Mouse (Mus musculus) ES-Bruce4 (cell line): ENCODE measurements around the gene Synpo2l. TPM values are rescaled to one million over a fixed set of nuclear protein-coding genes. Genes with fewer than 3 reads are reported as not detected.

Experiments
- H3K27ac ChIP-seq: 2 replicates; pipeline ENCODE4 v1.5.1; 2012; ENCODE audit warnings: low read length, inconsistent platforms; ENCODE audit not compliant: insufficient read depth
- H3K27me3 ChIP-seq: 2 replicates; pipeline ENCODE4 v1.6.1; 2012; ENCODE audit warnings: mild to moderate bottlenecking, low read length, inconsistent platforms; ENCODE audit not compliant: control insufficient read depth, poor library complexity, insufficient read depth, severe bottlenecking
- H3K36me3 ChIP-seq: 2 replicates; pipeline ENCODE4 v1.6.1; 2012; ENCODE audit warnings: inconsistent platforms, mild to moderate bottlenecking, low read length, moderate library complexity; ENCODE audit not compliant: control insufficient read depth, poor library complexity, insufficient read depth, severe bottlenecking
- H3K4me1 ChIP-seq: one replicate; pipeline ENCODE4 v1.8.1; 2011; ENCODE audit warnings: low read length; ENCODE audit not compliant: control insufficient read depth, insufficient read depth
- H3K4me3 ChIP-seq: 2 replicates; pipeline ENCODE4 v1.5.1; 2011; ENCODE audit warnings: low read depth, mild to moderate bottlenecking, low read length
- H3K9ac ChIP-seq: 2 replicates; pipeline ENCODE4 v1.6.1; 2012; ENCODE audit warnings: low read depth, mild to moderate bottlenecking, inconsistent platforms; ENCODE audit not compliant: poor library complexity, severe bottlenecking
- H3K9me3 ChIP-seq: replicated peaks from 2 replicates; pipeline ENCODE4 v1.6.1; 2012; ENCODE audit warnings: mild to moderate bottlenecking, low read length, inconsistent platforms; ENCODE audit not compliant: control insufficient read depth, poor library complexity, insufficient read depth, severe bottlenecking
- CTCF ChIP-seq: IDR thresholded peaks from one replicate; pipeline ENCODE4 v1.8.1; 2011; ENCODE audit warnings: low read depth, low read length
- EP300 ChIP-seq: IDR thresholded peaks from 2 replicates; pipeline ENCODE4 v1.6.1; 2011; ENCODE audit warnings: low read depth, low read length; ENCODE audit not compliant: insufficient read depth
- POLR2A ChIP-seq: IDR thresholded peaks from one replicate; pipeline ENCODE4 v1.8.1; 2011; ENCODE audit warnings: low read length; ENCODE audit not compliant: insufficient read depth
- polyA plus RNA-seq: library from polyadenylated mRNA; stranded (reverse); fragments of >200 nt; gene quantifications from 2 replicates; pipeline ENCODE4 v1.2.4, GENCODE M21; 2011; ENCODE audit warnings: low read depth; ENCODE audit not compliant: missing spikeins, insufficient read depth, insufficient read length

Gene Synpo2l
- polyA plus RNA-seq, 1 experiment = 6.1 TPM

DNA sequence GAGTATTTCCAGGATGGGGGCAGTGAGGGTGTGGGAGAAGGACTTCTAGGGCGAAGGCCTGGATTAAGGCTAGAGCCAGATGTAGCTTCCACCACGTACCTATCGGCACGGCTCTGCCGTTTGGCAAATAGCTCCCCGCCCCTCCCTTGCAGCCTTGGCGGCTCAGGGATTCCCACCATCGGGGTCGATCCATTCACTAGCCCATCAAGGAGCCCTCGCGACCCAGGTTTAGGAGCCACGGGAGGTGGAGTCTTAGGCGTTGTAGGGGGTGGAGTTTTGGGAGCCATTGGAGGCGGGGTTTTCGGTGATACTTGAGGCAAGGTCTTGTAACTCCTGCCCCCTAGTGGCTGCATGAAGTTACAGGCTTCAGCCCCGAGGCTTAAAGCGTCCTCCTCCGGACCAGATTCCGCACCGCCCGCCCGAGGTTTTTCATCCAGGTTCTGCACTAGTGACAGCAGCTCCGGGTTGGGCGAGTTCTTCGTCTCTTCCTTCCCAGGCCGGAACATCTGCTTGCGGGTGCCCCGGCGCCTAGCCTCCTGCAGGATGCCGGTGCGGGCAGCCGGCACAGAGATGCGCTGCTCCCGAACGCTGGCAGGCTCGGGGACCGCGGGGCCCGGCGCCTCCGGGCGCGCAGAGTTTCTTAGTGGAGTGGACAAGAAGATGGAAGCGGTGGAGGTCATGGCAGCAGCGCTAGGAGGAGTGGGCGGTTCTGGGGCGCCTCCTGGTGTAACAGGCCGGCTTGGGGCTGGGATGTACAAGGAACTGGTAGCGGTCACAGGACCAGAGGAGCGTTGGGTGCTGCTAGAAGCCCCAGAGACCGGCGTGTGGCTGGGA, 7.1 kb downstream of the Synpo2l start:
- Histone ChIP-seq H3K27ac (peak overlapping the region; percentile 4; the same call in 1 of the 2 replicates), H3K9ac (peak overlapping the region; percentile 70)
- TF ChIP-seq POLR2A (peak; percentile 77), EP300 (peak; percentile 49; the same call in 1 of the 2 replicates), CTCF (peak; percentile 84)

DNA sequence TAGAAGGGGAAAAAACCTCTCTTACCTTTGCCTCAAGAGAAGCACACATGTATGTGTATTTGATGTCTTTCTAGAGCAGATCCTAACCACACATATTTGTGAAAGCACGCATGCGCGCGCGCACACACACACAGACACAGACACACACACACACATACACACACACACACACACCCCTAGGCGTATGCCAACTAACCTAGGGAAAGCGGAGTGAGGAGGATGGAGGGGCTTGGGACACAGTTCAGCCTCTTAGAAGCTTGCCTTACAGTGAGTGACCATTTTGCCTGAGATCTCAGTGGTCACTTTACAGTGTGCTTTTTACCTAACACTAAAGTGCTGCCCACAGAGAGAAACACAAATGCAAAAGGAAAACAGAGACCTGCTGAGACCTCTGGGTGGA, 8.5 kb downstream of the Synpo2l start:
- no peak for TF ChIP-seq EP300
- Histone ChIP-seq H3K9ac (peak overlapping the region; percentile 70), H3K36me3 (no peaks in the 10 kb centered on the region), H3K27ac (no peak overlapping the region), H3K27me3 (no peaks in the 10 kb centered on the region), H3K4me1 (peaks cover 1% of the 10 kb centered on the region), H3K4me3 (no peak overlapping the region), H3K9me3 (no peaks in the 10 kb centered on the region)

More for the DNA sequence above, 7.1 kb downstream of the Synpo2l start:
- H3K4me3 ChIP-seq = peak overlapping the region; percentile 85
- H3K27me3 ChIP-seq = no peaks in the 10 kb centered on the region
- H3K9me3 ChIP-seq = no peaks in the 10 kb centered on the region
- peaks cover 1% of the 10 kb centered on the region for H3K4me1 ChIP-seq
- no peaks in the 10 kb centered on the region for H3K36me3 ChIP-seq

- Histone ChIP-seq H3K9me3 (no peaks in the 10 kb centered on the region), H3K36me3 (no peaks in the 10 kb centered on the region), H3K4me1 (peaks cover 1% of the 10 kb centered on the region), H3K9ac (no peak overlapping the region), H3K4me3 (no peak overlapping the region), H3K27me3 (no peaks in the 10 kb centered on the region), H3K27ac (no peak overlapping the region)
- TF ChIP-seq POLR2A = no peak
These were observed 9.3 kb downstream of the Synpo2l start for GRCm38 (mm10) chr14:20658902-20659301.

GRCm38 (mm10) chr14:20658326-20658725, 9.8 kb downstream of the Synpo2l start:
- TF ChIP-seq CTCF (no peak), EP300 (no peak), POLR2A (no peak)
- Histone ChIP-seq H3K4me1 (no peaks in the 10 kb centered on the region), H3K36me3 (no peaks in the 10 kb centered on the region), H3K27ac (no peak overlapping the region), H3K9ac (no peak overlapping the region), H3K4me3 (no peak overlapping the region), H3K27me3 (no peaks in the 10 kb centered on the region), H3K9me3 (no peaks in the 10 kb centered on the region)

GRCm38 (mm10) chr14:20656361-20656760, 11.8 kb downstream of the Synpo2l start, which contains the start of gene Myoz1:
Gene Myoz1 (minus strand): TSS chr14:20656540.
- no peaks in the 10 kb centered on the region for H3K9me3 ChIP-seq
- no peaks in the 10 kb centered on the region for H3K4me1 ChIP-seq
- TF ChIP-seq POLR2A (no peak), CTCF (no peak)
- no peak within 1 kb of the TSS for H3K27ac ChIP-seq
- H3K27me3 ChIP-seq = no peaks in the 10 kb centered on the region
- no peak within 1 kb of the TSS for H3K4me3 ChIP-seq
- H3K9ac ChIP-seq = no peak within 1 kb of the TSS
- no peaks in the 10 kb centered on the region for H3K36me3 ChIP-seq

DNA sequence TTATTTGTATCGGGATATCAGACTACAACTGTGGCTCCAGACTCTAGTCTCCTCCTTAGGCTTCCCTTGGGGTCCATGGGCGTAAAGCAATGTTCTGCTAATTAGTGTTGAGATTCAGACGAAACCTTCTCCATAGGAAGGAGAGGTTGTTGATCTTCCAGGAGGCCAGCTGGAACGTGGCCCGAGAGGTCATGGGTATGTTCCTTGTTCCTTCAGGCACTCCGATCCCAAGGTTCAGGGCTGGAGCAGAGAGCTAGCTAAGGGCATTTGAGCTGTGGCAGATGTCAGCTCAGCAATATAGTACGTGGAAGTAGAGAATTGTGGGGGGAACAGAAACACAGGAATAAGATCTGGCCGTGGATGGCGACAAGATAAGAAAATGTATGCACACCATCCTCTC, 12.4 kb downstream of the Synpo2l start:
- Histone ChIP-seq H3K4me3 (no peak overlapping the region), H3K27me3 (no peaks in the 10 kb centered on the region), H3K9ac (no peak overlapping the region), H3K27ac (no peak overlapping the region), H3K4me1 (no peaks in the 10 kb centered on the region), H3K36me3 (no peaks in the 10 kb centered on the region), H3K9me3 (no peaks in the 10 kb centered on the region)
- no peak for TF ChIP-seq POLR2A
